Mouse (Mus musculus): ENCODE measurements at regions not wholly inside any gene's neighbourhood (a gene's known extent, or its start where the extent isn't known, plus 50 kb on each side); places are given as distances from the start of the nearest gene placed in this dataset.

- WGBS: 58% methylated on average over 7 of the region's 7 CpGs
- TF ChIP-seq CTCF (IDR thresholded peaks at IDR 0.05; ENCODE audit: extremely low read depth, insufficient read length, insufficient replicate concordance, low read depth, low read length) (no peak), POLR2A (IDR thresholded peaks at IDR 0.05; ENCODE audit: low read depth, low read length) (no peak)
- peaks cover under 1% of the 10 kb centered on the region; the same call in 1 of the 2 replicates for H3K4me1 ChIP-seq (ENCODE audit: control insufficient read depth, insufficient read depth, insufficient read length, low read length)
These were observed 168.2 kb downstream of the Adra2a start for GRCm38 (mm10) chr19:54212169-54212568.

GRCm38 (mm10) chr19:54244176-54244575, 200.2 kb downstream of the Adra2a start:
- whole genome bisulfite sequencing: 73% methylated on average over 6 of the region's 6 CpGs
- no peaks in the 10 kb centered on the region for H3K4me1 ChIP-seq (ENCODE audit: control insufficient read depth, insufficient read depth, insufficient read length, low read length)
- no peaks in the 10 kb centered on the region for H3K27me3 ChIP-seq (ENCODE audit: control insufficient read depth, insufficient read depth, low read length)
- H3K36me3 ChIP-seq (ENCODE audit: control insufficient read depth, insufficient read depth, low read length): no peaks in the 10 kb centered on the region
- H3K4me3 ChIP-seq (ENCODE audit: low read depth, low read length): no peak overlapping the region
- TF ChIP-seq CTCF (IDR thresholded peaks at IDR 0.05; ENCODE audit: extremely low read depth, insufficient read length, insufficient replicate concordance, low read depth, low read length): no peak
- no peak for TF ChIP-seq POLR2A (IDR thresholded peaks at IDR 0.05; ENCODE audit: low read depth, low read length)
- H3K27ac ChIP-seq (ENCODE audit: insufficient read depth, low read depth, low read length): no peak overlapping the region

More at GRCm38 (mm10) chr19:54212169-54212568, 168.2 kb downstream of the Adra2a start:
- Histone ChIP-seq H3K27ac (ENCODE audit: insufficient read depth, low read depth, low read length) (no peak overlapping the region), H3K36me3 (ENCODE audit: control insufficient read depth, insufficient read depth, low read length) (no peaks in the 10 kb centered on the region), H3K27me3 (ENCODE audit: control insufficient read depth, insufficient read depth, low read length) (no peaks in the 10 kb centered on the region), H3K4me3 (ENCODE audit: low read depth, low read length) (no peak overlapping the region)

GRCm38 (mm10) chr19:54248256-54248936, 204.4 kb downstream of the Adra2a start:
- WGBS: 9% methylated on average over 6 of the region's 6 CpGs
- no peaks in the 10 kb centered on the region for H3K4me1 ChIP-seq (ENCODE audit: control insufficient read depth, insufficient read depth, insufficient read length, low read length)
- no peak for TF ChIP-seq POLR2A (IDR thresholded peaks at IDR 0.05; ENCODE audit: low read depth, low read length)
- peak; percentile 45; the same call in 1 of the 2 replicates for TF ChIP-seq CTCF (IDR thresholded peaks at IDR 0.05; ENCODE audit: extremely low read depth, insufficient read length, insufficient replicate concordance, low read depth, low read length)
- H3K27me3 ChIP-seq (ENCODE audit: control insufficient read depth, insufficient read depth, low read length): no peaks in the 10 kb centered on the region
- H3K4me3 ChIP-seq (ENCODE audit: low read depth, low read length): no peak overlapping the region
- no peaks in the 10 kb centered on the region for H3K36me3 ChIP-seq (ENCODE audit: control insufficient read depth, insufficient read depth, low read length)
- no peak overlapping the region for H3K27ac ChIP-seq (ENCODE audit: insufficient read depth, low read depth, low read length)

DNA sequence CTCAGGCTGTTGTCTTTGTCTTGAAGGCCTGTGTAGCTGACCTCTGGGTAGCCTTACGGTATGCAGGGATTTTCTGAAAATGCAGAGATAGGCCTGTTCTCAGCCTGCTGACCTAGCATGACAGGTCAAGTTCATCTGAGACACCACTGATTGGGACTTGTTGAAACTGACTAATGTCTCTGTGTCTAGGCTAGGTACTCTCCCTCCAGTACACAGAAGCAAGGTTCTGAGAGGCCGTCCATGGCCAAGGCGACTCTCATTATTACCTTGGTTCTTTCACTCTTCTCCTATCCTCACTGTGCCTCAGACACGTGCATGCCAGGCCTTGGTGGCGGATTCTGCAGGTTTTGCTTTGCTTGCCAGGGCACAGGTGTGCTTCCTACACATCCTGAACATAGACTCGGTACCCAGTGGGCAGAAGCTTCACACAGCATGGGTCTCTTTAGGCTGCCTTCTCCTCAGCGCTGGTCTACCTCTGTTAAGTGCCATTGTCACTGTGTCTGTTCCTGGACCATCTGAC, 208.3 kb downstream of the Adra2a start:
- Histone ChIP-seq H3K4me3 (ENCODE audit: low read depth, low read length) (no peak overlapping the region), H3K27me3 (ENCODE audit: control insufficient read depth, insufficient read depth, low read length) (no peaks in the 10 kb centered on the region), H3K27ac (ENCODE audit: insufficient read depth, low read depth, low read length) (no peak overlapping the region), H3K36me3 (ENCODE audit: control insufficient read depth, insufficient read depth, low read length) (no peaks in the 10 kb centered on the region), H3K4me1 (ENCODE audit: control insufficient read depth, insufficient read depth, insufficient read length, low read length) (no peaks in the 10 kb centered on the region)
- no peak for TF ChIP-seq POLR2A (IDR thresholded peaks at IDR 0.05; ENCODE audit: low read depth, low read length)
- TF ChIP-seq CTCF (IDR thresholded peaks at IDR 0.05; ENCODE audit: extremely low read depth, insufficient read length, insufficient replicate concordance, low read depth, low read length): no peak
- WGBS: 86% methylated on average over 7 of the region's 7 CpGs

GRCm38 (mm10) chr19:54257889-54258288, 213.9 kb downstream of the Adra2a start:
- WGBS: 75% methylated on average over 3 of the region's 3 CpGs
- no peaks in the 10 kb centered on the region for H3K27me3 ChIP-seq (ENCODE audit: control insufficient read depth, insufficient read depth, low read length)
- H3K36me3 ChIP-seq (ENCODE audit: control insufficient read depth, insufficient read depth, low read length): no peaks in the 10 kb centered on the region
- TF ChIP-seq CTCF (IDR thresholded peaks at IDR 0.05; ENCODE audit: extremely low read depth, insufficient read length, insufficient replicate concordance, low read depth, low read length) (no peak), POLR2A (IDR thresholded peaks at IDR 0.05; ENCODE audit: low read depth, low read length) (no peak)
- H3K27ac ChIP-seq (ENCODE audit: insufficient read depth, low read depth, low read length): no peak overlapping the region
- no peaks in the 10 kb centered on the region for H3K4me1 ChIP-seq (ENCODE audit: control insufficient read depth, insufficient read depth, insufficient read length, low read length)
- no peak overlapping the region for H3K4me3 ChIP-seq (ENCODE audit: low read depth, low read length)

GRCm38 (mm10) chr19:54259175-54259574, 215.2 kb downstream of the Adra2a start:
- no peak for TF ChIP-seq CTCF (IDR thresholded peaks at IDR 0.05; ENCODE audit: extremely low read depth, insufficient read length, insufficient replicate concordance, low read depth, low read length)
- TF ChIP-seq POLR2A (IDR thresholded peaks at IDR 0.05; ENCODE audit: low read depth, low read length): no peak
- no peak overlapping the region for H3K27ac ChIP-seq (ENCODE audit: insufficient read depth, low read depth, low read length)
- 46% methylated on average over 7 of the region's 7 CpGs for WGBS
- H3K36me3 ChIP-seq (ENCODE audit: control insufficient read depth, insufficient read depth, low read length): no peaks in the 10 kb centered on the region
- no peaks in the 10 kb centered on the region for H3K4me1 ChIP-seq (ENCODE audit: control insufficient read depth, insufficient read depth, insufficient read length, low read length)
- no peak overlapping the region for H3K4me3 ChIP-seq (ENCODE audit: low read depth, low read length)
- H3K27me3 ChIP-seq (ENCODE audit: control insufficient read depth, insufficient read depth, low read length): no peaks in the 10 kb centered on the region

DNA sequence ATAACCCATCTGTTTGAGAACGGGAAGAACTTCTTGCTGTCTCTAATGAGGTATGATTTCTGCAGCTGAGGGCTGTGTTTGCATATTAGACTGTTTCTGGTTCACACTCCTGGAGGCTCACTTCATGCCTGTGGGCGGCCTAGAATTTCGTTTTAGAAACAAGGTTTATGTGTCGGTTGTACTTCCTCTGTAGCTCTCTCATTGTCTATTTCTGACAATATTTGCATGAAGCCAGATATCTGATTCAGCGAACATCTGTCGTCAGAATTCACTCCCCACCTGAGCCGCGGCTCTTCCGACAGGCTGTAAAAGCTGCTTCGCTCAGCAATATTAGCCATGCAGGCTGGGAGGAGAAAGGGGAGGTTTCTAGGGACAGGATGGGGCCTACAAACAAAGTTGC, 233.4 kb downstream of the Adra2a start:
- Histone ChIP-seq H3K36me3 (ENCODE audit: control insufficient read depth, insufficient read depth, low read length) (no peaks in the 10 kb centered on the region), H3K27me3 (ENCODE audit: control insufficient read depth, insufficient read depth, low read length) (no peaks in the 10 kb centered on the region), H3K4me1 (ENCODE audit: control insufficient read depth, insufficient read depth, insufficient read length, low read length) (no peaks in the 10 kb centered on the region), H3K27ac (ENCODE audit: insufficient read depth, low read depth, low read length) (no peak overlapping the region), H3K4me3 (ENCODE audit: low read depth, low read length) (no peak overlapping the region)
- TF ChIP-seq POLR2A (IDR thresholded peaks at IDR 0.05; ENCODE audit: low read depth, low read length) (no peak), CTCF (IDR thresholded peaks at IDR 0.05; ENCODE audit: extremely low read depth, insufficient read length, insufficient replicate concordance, low read depth, low read length) (no peak)
- WGBS: 80% methylated on average over 10 of the region's 10 CpGs
